Mouse (Mus musculus) cerebral cortex, adult 2 months (tissue): Measurements from ENCODE around the gene Btg3.

Experiments used
- WGBS: fragments of 180-500 bp; shearing (Covaris S2); methylation state at CpG from one replicate; pipeline ENCODE4 v1.1.7; 2018; 5-methylcytosine and 5-hydroxymethylcytosine counted together

Btg3 gene

DNA sequence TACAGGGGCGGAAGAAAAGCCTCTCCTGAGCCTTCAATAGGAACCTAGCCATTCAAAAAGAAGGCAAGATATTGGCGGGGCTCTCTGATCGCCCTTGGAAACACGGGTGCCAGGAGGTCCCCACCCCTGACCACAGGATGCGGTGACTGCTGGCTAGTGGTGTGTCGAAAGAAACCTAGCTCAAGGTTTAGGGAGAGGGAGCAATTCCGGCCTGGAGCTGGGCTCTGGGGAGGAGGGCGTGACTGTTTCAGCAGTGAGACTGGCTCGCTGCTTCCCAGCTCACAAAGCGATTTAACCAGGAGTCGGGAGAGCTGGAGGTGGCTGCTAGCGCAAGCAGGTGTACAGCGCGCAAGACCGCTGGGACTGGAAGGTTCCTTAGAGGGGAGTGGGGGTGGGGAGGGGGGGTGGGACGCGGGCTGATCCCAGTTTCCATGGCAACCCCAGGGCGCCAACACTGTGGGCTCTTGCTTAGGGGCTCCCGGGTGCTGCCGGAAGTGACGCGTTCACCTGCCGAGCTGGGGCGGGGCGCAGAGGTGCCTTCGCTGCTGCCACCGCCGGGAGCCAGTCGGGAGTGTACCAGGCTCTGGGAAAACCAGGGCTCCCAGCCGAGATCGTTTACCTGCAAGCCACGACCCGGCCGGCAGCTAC, 75.7 kb downstream of the Btg3 start, which contains the start of gene Cxadr:
Gene Cxadr (plus strand): TSS at position 307 of the 648 bp plus-strand sequence.
- WGBS = 2% methylated on average over 33 of the region's 34 CpGs

DNA sequence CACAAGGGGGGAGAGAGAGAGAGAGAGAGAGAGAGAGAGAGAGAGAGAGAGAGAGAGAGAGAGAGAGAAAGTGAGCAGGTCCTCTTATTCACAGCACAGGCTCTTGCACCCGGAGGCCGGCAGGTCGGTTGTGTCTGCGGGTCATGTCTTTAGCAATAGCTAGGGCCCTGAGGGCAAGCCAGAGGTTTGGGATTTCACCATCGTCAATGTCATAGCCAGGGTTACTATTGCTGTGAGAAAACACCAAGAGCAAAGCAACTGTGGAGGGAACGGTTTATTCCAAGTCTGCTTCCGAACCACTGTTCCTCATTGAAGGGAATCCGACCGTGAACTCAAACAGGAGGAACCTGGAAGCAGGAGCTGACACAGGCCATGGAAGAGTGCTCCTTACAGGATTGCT, 80.9 kb downstream of the Btg3 start:
- 88% methylated on average over 9 of the region's 9 CpGs for WGBS

DNA sequence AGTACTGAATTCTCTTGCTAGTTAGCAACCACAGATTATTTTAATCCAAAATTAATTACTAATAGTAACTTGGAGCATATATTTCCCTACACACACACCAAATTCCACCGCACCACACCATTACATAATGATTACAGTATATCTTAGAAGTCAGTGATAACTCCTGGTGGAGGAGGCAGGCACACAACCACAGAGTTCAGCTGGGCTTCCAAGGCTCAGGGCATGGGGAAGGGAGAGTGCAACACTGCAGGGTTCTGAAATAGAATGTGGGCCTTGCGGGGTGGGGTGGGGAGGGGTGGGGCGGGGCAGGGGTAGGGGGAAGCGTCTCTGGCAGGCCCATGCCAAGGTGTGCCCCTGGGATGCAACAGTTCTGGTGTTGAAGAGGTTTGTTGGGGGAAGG, 81.4 kb downstream of the Btg3 start:
- 76% methylated on average over 4 of the region's 4 CpGs for WGBS

DNA sequence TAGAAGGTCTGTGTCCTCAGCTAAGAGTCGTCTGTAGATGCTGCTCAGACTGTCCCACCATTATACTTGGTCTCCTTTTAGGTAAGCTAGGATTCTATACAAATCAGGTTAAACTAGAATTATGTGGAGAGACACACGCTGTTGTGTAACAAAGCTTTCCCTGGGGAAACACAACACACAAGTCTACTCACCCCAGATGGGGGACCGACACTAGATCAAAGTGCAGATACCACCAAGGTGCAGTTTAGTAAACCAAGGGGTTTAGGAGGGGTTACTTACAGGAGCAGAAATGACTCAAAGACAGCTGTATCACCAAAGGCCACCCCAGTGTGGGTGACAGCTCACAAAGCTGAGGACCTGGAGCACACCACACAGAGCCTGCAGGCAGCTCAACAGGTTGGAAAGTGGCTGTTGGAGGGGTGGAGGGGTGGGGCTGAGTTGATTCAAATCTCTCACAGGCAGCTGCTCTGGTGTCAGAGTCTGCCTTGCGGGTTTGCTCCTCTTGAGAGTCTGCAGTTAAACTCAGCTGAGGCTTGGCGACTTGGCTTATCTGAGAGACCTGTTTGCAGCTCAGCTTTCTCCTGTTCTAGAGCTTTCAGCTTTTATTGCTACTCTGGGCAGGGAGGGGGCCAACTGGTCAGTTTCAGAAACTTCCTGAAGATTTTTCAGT, 82.3 kb downstream of the Btg3 start:
- 76% methylated on average over 5 of the region's 5 CpGs for WGBS

DNA sequence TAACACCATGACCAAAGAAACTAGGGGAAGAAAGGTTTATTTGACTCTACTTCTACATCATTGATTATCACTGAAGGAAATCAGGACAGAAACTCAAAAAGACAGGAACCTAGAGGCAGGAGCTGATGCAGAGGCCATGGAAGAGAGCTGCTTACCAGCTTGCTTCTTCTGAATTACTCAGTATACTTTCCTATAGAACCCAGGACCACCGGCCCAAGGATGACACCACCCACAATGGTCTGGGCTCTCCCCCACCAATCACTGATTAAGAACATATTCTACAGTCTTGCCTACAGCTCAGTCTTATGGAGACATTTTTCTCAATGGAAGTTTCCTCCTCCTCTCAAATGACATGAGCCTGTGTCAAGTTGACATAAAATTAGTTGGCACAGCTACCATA, 82.9 kb downstream of the Btg3 start:
- WGBS = 90% methylated on average over 1 of the region's 1 CpGs

DNA sequence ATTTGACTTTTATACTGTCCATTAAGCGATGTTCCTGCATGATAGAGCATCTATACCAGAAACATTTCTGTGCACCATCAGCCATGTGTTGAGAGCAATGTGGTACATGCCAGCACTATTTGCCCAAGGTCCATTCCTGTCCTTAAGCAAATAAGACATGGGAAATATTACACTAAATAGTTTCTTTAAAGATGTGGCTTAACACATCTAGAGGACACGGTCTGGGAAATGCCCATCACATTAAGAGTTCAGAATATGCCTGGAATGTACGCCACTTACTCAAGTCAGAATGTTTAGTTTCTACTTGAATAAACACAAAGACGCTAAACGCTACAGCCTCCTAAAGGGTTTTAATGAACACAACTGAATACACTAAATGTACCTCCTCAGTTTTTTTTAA, 93.8 kb downstream of the Btg3 start:
- WGBS = 83% methylated on average over 5 of the region's 5 CpGs
